Mouse (Mus musculus) CH12.LX (cell line): Measurements from ENCODE around the gene Npcd. TPM values are rescaled to one million over a fixed set of nuclear protein-coding genes. Genes with fewer than 3 reads are reported as not detected.

ENCODE experiments used
- DNase-seq: peaks from one replicate; pipeline ENCODE4 v3.0.0-alpha.2; 2013; ENCODE audit errors: extremely low read depth
- H3K27ac ChIP-seq: 2 replicates; pipeline ENCODE4 v1.5.1; 2012; ENCODE audit warnings: low read depth, mild to moderate bottlenecking, control low read depth, moderate library complexity; ENCODE audit not compliant: insufficient read depth
- H3K27me3 ChIP-seq: replicated peaks from 2 replicates; pipeline ENCODE3; 2012; ENCODE audit warnings: inconsistent platforms
- H3K36me3 ChIP-seq, 2 experiments: replicated peaks in 1 of 2; 2 replicates each; pipeline versions ENCODE3 to v1.6.1; 2012; ENCODE audit warnings: inconsistent platforms in 1 of 2, low read length in 1 of 2, mild to moderate bottlenecking in 1 of 2, mixed read lengths in 1 of 2, moderate library complexity in 1 of 2; ENCODE audit not compliant: control insufficient read depth in 1 of 2, insufficient read depth in 1 of 2
- H3K4me1 ChIP-seq, 2 experiments: 2 replicates each; pipeline ENCODE4 v1.6.1; 2012; ENCODE audit warnings: inconsistent platforms in 1 of 2, moderate library complexity in 1 of 2; ENCODE audit not compliant: insufficient read depth in 2 of 2, control insufficient read depth in 1 of 2
- H3K4me2 ChIP-seq: 2 replicates; pipeline ENCODE4 v1.6.1; 2012; ENCODE audit warnings: low read depth, mild to moderate bottlenecking, control low read depth; ENCODE audit not compliant: poor library complexity, insufficient read depth, severe bottlenecking
- H3K4me3 ChIP-seq, 3 experiments: fragments of 150-350 bp in 1 of 3; sonication (generic) in 1 of 3; replicated peaks in 1 of 3; 2 replicates each; pipeline versions ENCODE3 to v1.5.1; 2011 to 2012; ENCODE audit warnings: low read depth in 2 of 3, low read length in 2 of 3, mild to moderate bottlenecking in 2 of 3, moderate library complexity in 2 of 3, control low read depth in 1 of 3, improper control_type of control experiment in 1 of 3, inconsistent platforms in 1 of 3, mixed read lengths in 1 of 3; ENCODE audit not compliant: poor library complexity in 1 of 3
- H3K79me2 ChIP-seq: replicated peaks from 2 replicates; pipeline ENCODE4 v1.6.1; 2012; ENCODE audit warnings: mild to moderate bottlenecking, moderate library complexity; ENCODE audit not compliant: control insufficient read depth, poor library complexity, insufficient read depth, severe bottlenecking; ENCODE audit errors: extremely low read depth
- H3K9ac ChIP-seq: 2 replicates; pipeline ENCODE4 v1.6.1; 2012; ENCODE audit warnings: low read depth, mild to moderate bottlenecking, control low read depth, moderate library complexity; ENCODE audit not compliant: insufficient read depth
- H3K9me3 ChIP-seq: replicated peaks from 2 replicates; pipeline ENCODE3; 2012; ENCODE audit warnings: low read length, inconsistent platforms, mixed read lengths
- BHLHE40 ChIP-seq: IDR thresholded peaks from 2 replicates; pipeline ENCODE4 v1.6.1; 2011; ENCODE audit warnings: mild to moderate bottlenecking, low read depth, low read length, improper control_type of control experiment
- CHD1 ChIP-seq: IDR thresholded peaks from 2 replicates; pipeline ENCODE4 v1.6.1; 2012; ENCODE audit warnings: low read depth, low read length, improper control_type of control experiment, inconsistent platforms
- CHD2 ChIP-seq: IDR thresholded peaks from 2 replicates; pipeline ENCODE4 v1.6.1; 2011; ENCODE audit warnings: low read length, improper control_type of control experiment
- CTCF ChIP-seq, 2 experiments: IDR thresholded peaks in 1 of 2; conservative IDR thresholded peaks in 1 of 2; 2 replicates each; pipeline ENCODE4 v1.5.1; 2011 to 2012; ENCODE audit warnings: low read depth in 2 of 2, low read length in 2 of 2, improper control_type of control experiment in 1 of 2, inconsistent platforms in 1 of 2, mild to moderate bottlenecking in 1 of 2, moderate library complexity in 1 of 2
- E2F4 ChIP-seq: IDR thresholded peaks from 2 replicates; pipeline ENCODE4 v1.6.1; 2011; ENCODE audit warnings: low read depth, low read length, improper control_type of control experiment; ENCODE audit not compliant: insufficient replicate concordance
- ELF1 ChIP-seq: IDR thresholded peaks from 2 replicates; pipeline ENCODE4 v1.6.1; 2014; ENCODE audit warnings: low read depth, mild to moderate bottlenecking, inconsistent platforms, low read length, improper control_type of control experiment
- EP300 ChIP-seq: IDR thresholded peaks from 2 replicates; pipeline ENCODE4 v1.6.1; 2011; ENCODE audit warnings: low read length, improper control_type of control experiment
- HCFC1 ChIP-seq: IDR thresholded peaks from 2 replicates; pipeline ENCODE4 v1.6.1; 2012; ENCODE audit warnings: low read depth, mild to moderate bottlenecking, inconsistent platforms, low read length, improper control_type of control experiment
- IRF4 ChIP-seq: IDR thresholded peaks from 2 replicates; pipeline ENCODE4 v1.6.1; 2014; ENCODE audit warnings: low read depth, mild to moderate bottlenecking, inconsistent platforms, low read length, improper control_type of control experiment
- JUN ChIP-seq: IDR thresholded peaks from 2 replicates; pipeline ENCODE4 v1.6.1; 2011; ENCODE audit warnings: low read depth, mild to moderate bottlenecking, low read length, improper control_type of control experiment, moderate library complexity; ENCODE audit not compliant: insufficient read depth
- JUND ChIP-seq: conservative IDR thresholded peaks from 2 replicates; pipeline ENCODE4 v1.6.1; 2011; ENCODE audit warnings: low read depth, low read length, improper control_type of control experiment
- KAT2A ChIP-seq: IDR thresholded peaks from 2 replicates; pipeline ENCODE4 v1.6.1; 2012; ENCODE audit warnings: low read length, improper control_type of control experiment, inconsistent platforms; ENCODE audit not compliant: insufficient replicate concordance
- MAFK ChIP-seq: IDR thresholded peaks from 2 replicates; pipeline ENCODE4 v1.6.1; 2011; ENCODE audit warnings: low read length, improper control_type of control experiment; ENCODE audit not compliant: insufficient replicate concordance
- MAX ChIP-seq: IDR thresholded peaks from 2 replicates; pipeline ENCODE4 v1.6.1; 2011; ENCODE audit warnings: low read length, improper control_type of control experiment
- MEF2A ChIP-seq: IDR thresholded peaks from 2 replicates; pipeline ENCODE4 v1.6.1; 2014; ENCODE audit warnings: low read depth, mild to moderate bottlenecking, inconsistent platforms, low read length, improper control_type of control experiment, borderline replicate concordance
- MYC ChIP-seq: IDR thresholded peaks from 2 replicates; pipeline ENCODE4 v1.6.1; 2011; ENCODE audit warnings: low read depth, mild to moderate bottlenecking, improper control_type of control experiment, low read length
- NELFE ChIP-seq: IDR thresholded peaks from 2 replicates; pipeline ENCODE4 v1.6.1; 2011; ENCODE audit warnings: low read depth, low read length, improper control_type of control experiment
- RCOR1 ChIP-seq: conservative IDR thresholded peaks from 2 replicates; pipeline ENCODE4 v1.6.1; 2012; ENCODE audit warnings: low read depth, mild to moderate bottlenecking, inconsistent platforms, low read length, improper control_type of control experiment
- SIN3A ChIP-seq: IDR thresholded peaks from 2 replicates; pipeline ENCODE4 v1.6.1; 2012; ENCODE audit warnings: low read length, improper control_type of control experiment, inconsistent platforms
- ZC3H11A ChIP-seq: IDR thresholded peaks from 2 replicates; pipeline ENCODE4 v1.6.1; 2012; ENCODE audit warnings: low read depth, mild to moderate bottlenecking, inconsistent platforms, low read length, improper control_type of control experiment
- ZKSCAN1 ChIP-seq: IDR thresholded peaks from 2 replicates; pipeline ENCODE4 v1.6.1; 2012; ENCODE audit warnings: low read depth, inconsistent platforms, low read length, improper control_type of control experiment, borderline replicate concordance
- ZMIZ1 ChIP-seq: IDR thresholded peaks from 2 replicates; pipeline ENCODE4 v1.6.1; 2012; ENCODE audit warnings: low read depth, mild to moderate bottlenecking, inconsistent platforms, low read length, improper control_type of control experiment
- ZNF384 ChIP-seq: IDR thresholded peaks from 2 replicates; pipeline ENCODE4 v1.6.1; 2012; ENCODE audit warnings: low read depth, low read length, improper control_type of control experiment, inconsistent platforms
- dilution Hi-C: fragments of 300-500 bp; cut with MboI; formaldehyde crosslinking; loops from 2 replicates; pipeline ENCODE4 v1.14.3; 2020; ENCODE audit warnings: low sequenced_read_pairs; ENCODE audit not compliant: extremely low pct_unique_long_range_greater_than_20kb, extremely low pct_ligation_motif_present
- in situ Hi-C: fragments of 300-500 bp; cut with MboI; formaldehyde crosslinking; loops from 3 replicates; pipeline ENCODE4 v1.14.3; 2019; ENCODE audit warnings: low sequenced_read_pairs, low pct_ligation_motif_present, low pct_unique_long_range_greater_than_20kb, mixed read lengths
- polyA plus RNA-seq: library from polyadenylated mRNA; unstranded; fragments of >175 nt; gene quantifications from 2 replicates; pipeline ENCODE4 v1.2.1, GENCODE M21; 2012; ENCODE audit warnings: low read depth; ENCODE audit not compliant: insufficient read length
- total RNA-seq, 2 experiments: library from RNA; depleted of rRNA; stranded (reverse); fragments of 300-350 nt in 1 of 2; fragments of >200 nt in 1 of 2; gene quantifications; 2 replicates each; pipeline ENCODE4 v1.2.3; 2012 to 2014

The Npcd gene
- total and polyA plus RNA-seq, 3 experiments = 0.59 TPM; not detected in 2

GRCm38 (mm10) chr15:79755977-79756625, 77.9 kb downstream of the Npcd start:
- H3K9me3 ChIP-seq = no peaks in the 10 kb centered on the region
- no peak overlapping the region for H3K27ac ChIP-seq
- no peaks in the 10 kb centered on the region for H3K27me3 ChIP-seq
- no peaks in the 10 kb centered on the region for H3K79me2 ChIP-seq
- H3K4me2 ChIP-seq = no peak overlapping the region
- no peak for DNase-seq
- H3K9ac ChIP-seq = no peak overlapping the region
- peaks cover 0 to 22% of the 10 kb centered on the region in 2 experiments for H3K36me3 ChIP-seq
- no peak overlapping the region for H3K4me3 ChIP-seq
- TF ChIP-seq ZMIZ1 (no peak), SIN3A (no peak), NELFE (no peak), CHD1 (no peak), CTCF (conservative IDR thresholded peaks at IDR 0.05 in 1 of 2, IDR thresholded peaks at IDR 0.05 in 1 of 2; ENCODE audit: low read depth in 2 of 2, low read length in 2 of 2) (no peak), MEF2A (no peak), MAFK (no peak), CHD2 (no peak), ZKSCAN1 (no peak), JUND (no peak), E2F4 (no peak), BHLHE40 (no peak), ZC3H11A (no peak), EP300 (no peak), RCOR1 (no peak), IRF4 (no peak), ZNF384 (no peak)
- TF ChIP-seq, all 38 proteins: peak for 0
- H3K4me1 ChIP-seq = peaks cover 0 to 28% of the 10 kb centered on the region in 2 experiments; a peak in 2 of 4 replicates
- in situ Hi-C loops = no loop called here
- dilution Hi-C loops = no loop called here

DNA sequence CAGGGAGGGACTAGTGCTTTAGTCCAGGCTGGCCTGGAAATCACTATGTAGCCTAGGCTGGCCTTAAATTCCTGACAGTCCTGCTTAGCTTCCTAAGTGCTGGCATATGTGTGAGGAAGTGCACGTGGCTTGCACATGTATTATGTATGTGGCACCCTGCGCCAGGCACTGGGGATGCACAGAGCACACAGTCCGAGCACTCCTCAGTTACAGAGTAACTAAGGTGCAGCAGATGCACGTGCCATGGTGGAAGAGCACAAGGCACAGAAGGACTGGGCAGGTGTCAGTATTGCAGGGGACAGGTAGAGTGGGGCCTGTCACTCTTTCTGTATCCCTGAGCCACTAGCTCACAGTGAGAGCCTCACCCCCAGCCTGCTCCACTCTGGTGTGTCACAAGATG, 78.9 kb downstream of the Npcd start:
- TF ChIP-seq HCFC1 = no peak
- TF ChIP-seq ELF1 = no peak
- TF ChIP-seq MYC = no peak
- no peak for TF ChIP-seq KAT2A
- no peak for TF ChIP-seq CHD1
- TF ChIP-seq IRF4 = no peak
- TF ChIP-seq JUN = no peak
- no peak for TF ChIP-seq MAX
- TF ChIP-seq RCOR1 = no peak
- TF ChIP-seq ZC3H11A = no peak
- Histone ChIP-seq H3K27me3 (no peaks in the 10 kb centered on the region), H3K79me2 (no peaks in the 10 kb centered on the region), H3K4me1 (peaks cover 0 to 28% of the 10 kb centered on the region in 2 experiments; a peak in 2 of 4 replicates), H3K4me3 (no peak overlapping the region), H3K36me3 (peaks cover 0 to 17% of the 10 kb centered on the region in 2 experiments), H3K27ac (no peak overlapping the region), H3K4me2 (no peak overlapping the region), H3K9ac (no peak overlapping the region), H3K9me3 (no peaks in the 10 kb centered on the region)
- in situ Hi-C loops = no loop called here
- dilution Hi-C loops = no loop called here
- no peak for DNase-seq
